Mouse (Mus musculus) ovary, adult 18-20 months (tissue): ENCODE measurements around the gene Zdhhc19.

ENCODE experiments used
- DNase-seq: peaks from one replicate; pipeline ENCODE4 v3.0.0; 2022; ENCODE audit warnings: low spot score, mixed read lengths

The Zdhhc19 gene

DNA sequence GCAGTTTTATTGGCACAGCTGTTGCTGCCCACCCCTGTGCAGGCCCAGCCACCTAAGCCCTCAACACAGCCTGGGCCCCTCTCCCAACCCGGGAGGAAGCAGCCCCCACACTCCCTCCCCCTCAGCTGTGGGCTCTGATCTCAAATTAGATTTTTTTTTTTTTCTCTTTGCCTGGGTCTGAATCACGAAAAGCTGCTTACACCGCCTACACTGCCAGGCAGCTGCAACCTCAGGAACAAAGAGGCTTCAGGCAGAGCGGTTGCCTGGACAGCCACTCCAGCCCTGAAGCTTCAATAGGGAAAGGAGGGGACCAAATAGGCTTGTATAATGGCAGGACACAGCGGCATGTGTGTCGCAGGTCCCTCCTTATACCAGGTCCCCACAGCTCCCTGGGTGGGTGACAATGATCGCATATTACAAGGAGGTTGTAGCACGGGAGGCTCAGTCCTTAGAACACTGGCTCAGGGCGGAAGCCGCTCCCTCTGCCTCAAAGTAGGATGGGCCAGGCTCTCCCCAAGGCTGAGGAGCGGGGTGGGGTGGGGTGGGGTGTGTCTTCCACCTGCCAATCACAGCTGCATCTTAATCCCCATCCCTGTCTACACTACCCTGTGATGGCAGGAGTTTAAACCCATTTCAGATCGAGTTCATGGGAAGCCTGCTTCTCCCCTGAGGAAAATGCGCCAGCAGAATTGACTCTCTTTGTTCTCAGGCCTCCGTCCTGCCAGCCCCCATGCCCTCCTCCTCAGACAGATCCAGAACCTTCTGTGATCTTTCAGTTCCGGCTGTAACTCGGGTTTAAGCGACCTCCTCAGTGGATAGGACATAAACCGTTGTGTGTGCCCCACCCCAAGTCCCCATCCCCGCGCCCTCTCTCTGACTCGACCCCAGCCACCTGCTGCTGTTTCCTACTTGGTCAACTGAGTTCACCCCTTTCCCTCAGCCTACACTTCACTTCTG, 20.2 kb downstream of the Zdhhc19 start:
- DNase-seq: no peak

DNA sequence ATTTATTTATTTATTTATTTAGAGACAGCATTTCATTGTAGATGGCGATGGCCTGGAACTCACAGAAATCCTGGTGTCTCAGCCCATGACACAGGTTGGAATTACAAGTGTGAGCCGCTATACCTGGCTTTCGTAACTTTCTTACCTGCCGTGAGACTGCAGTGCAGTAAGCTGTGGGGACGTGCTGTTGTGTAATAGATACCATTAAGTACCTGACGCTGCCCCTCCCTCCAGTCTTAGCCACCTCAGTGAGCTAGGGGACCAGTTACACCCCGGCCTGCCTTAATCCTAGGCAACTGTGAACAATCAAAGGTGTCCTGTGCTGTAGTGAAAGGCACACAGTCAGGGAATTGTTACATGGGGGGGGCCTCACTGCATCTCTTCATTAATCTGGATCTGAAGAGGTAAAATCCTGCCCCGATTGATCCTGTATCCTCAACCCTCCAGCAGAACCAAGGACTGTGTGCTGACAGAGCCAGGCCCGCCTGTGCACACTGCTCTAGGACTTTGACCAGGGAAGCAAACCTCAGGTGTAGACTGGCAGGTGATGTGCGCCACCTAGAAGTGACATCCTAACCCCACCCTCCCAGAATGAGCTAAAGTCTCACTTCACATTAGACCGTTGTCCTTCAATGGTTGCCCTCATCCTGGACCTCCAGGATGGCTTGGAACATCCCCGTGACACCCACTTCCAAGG, 21.9 kb downstream of the Zdhhc19 start:
- DNase-seq: no peak

DNA sequence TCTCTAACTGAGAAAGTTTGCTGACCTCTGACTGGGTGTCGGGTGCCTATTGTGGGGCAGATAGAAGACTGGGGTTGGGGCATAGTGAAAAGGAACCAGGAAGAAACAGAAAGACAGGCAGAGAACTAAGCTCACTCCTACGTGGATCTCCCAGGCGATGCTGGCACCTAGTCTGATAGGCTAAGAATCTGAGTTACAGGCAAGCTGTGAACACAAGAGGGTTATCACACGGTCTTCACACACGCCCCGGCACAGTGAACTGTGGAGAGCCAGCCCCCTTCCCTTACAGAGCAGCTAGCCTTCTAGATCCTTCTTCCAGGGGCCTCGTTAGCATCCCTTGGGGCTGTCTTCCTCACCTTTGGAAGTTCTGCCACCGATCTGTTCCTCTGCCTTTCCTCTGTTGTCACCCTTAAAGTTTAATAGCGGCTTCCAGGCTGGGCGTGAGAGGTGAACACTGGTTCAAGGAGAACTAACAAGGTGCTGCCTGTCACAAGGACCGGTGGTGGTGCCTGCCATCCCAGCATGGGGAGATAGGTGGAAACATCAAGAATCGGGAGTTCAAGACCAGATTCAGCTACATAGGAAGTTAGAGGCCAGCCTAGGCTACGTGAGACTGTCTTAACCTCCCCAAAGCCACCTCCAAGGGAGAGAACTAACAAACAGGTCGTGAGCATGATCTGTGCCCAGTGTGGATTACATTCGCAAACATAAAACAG, 23.7 kb downstream of the Zdhhc19 start:
- DNase-seq: no peak

DNA sequence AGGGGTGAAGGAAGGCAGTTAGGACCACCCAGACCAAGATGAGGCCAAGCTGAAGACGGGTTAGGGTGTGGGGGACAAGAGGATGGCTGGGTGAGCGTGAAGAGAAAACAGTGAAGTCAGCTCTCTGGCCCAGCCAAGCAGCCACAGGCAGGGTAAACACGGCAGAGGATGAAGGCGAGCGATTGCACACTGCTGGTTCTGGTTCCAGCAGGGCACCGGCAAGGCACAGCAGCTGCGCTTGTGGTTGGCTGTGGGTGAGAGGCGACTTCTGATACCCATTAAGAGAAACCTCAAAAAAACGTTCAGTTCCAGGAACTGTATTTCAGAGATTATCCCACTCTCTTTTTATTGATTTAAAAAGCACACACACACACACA, 24.3 kb downstream of the Zdhhc19 start:
- no peak for DNase-seq

DNA sequence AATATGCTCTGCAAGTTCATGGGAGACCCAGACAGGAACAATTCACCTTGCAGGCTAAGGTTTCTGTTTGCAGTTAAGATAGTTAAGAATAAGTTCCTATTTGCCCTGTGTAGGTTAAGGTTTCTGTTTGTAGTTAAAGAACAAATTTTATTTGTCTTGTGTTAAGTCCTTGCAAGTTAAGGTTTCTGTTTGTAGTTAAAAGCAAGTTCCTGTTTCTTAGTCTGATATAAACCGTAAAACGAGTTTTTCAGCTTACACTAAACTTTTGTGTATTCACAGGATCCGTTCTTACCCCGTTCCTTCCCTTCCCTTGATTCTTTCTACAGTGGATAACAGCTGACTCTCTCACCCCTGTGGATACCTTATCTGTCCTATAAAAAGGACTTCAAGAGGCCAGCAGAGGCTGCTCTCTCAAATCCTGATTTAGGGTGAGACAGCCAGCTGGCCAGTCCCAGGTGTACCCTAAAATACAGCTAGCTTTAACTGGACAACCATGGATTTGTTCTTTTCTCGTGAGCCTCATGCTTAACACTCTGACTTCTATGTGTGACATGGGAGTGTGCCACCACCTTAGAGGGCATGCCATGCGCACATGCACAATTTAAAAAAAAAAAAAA, 26.6 kb downstream of the Zdhhc19 start:
- no peak for DNase-seq

DNA sequence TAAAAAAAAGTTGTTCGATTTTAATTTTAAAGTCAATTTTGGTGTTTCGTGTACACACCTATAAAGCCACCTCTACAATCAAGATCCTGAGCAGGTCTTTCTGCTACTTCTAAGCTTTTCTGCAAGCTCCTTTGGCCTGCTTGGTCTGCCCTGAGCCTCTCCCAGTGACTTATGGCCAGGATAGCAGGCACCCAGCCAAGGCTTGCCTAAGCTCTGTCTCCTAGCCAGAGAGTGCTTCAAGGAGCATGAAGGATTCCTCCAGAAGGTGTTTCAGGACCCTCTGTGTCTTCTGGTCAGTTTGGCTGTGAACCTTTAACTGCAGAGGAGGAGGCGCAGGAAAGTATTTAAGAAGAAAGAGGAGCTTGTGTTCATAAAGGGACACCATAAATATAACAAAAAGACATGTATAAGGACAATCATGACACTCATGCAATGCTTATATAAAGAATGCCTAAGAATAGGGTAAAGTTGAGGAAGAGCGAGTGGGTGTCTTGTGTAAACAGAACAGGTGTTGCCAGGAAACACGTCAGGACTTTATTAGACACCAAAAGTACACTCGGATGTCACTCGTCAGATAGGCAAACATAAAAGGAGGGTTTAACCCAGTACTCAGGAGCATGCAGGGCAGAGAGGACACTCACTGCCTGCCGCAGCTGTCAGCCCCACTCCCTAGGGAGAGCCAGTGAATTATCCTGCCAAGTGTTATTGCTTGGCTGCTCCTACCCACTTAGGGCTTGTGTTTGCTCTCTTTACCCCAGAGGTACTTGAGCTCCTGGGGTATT, 27.6 kb downstream of the Zdhhc19 start:
- no peak for DNase-seq

DNA sequence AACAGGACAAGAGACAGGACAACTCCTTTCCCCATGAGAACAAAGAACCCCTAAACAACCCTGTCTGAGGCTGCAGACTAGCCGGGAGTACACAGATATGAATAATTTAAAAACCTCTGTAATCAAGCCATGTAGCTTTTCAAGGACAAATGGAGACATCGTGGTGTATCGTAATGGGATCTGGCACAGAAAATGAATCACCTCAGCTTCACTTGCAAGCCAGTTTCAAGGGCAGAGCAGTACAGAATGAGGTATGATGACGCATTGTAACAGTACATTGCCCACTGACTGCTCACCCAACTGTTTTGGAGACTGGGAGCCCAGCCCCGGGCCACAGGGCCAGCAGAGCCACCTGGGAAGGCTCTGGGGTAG, 28.2 kb downstream of the Zdhhc19 start:
- no peak for DNase-seq

DNA sequence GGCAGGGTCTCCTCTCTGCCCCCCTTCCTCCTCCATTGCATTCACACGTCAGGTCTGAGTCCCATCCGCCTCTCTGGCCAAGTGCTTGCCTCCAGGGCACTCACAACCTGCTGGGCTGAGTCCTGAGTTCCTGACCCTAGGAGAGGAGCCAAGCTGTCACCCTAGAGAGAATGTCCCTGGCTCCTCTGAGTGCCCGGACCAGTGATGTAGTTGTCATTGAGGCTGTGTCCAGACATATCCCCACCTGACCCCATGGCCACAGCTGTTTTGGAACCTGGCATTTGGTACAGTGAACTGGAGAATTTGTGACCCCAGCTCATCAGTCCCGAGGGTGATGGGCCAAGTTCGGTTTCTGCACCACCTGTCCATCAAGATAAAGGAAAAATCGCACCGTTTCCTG, 30.8 kb downstream of the Zdhhc19 start:
- DNase-seq: no peak

DNA sequence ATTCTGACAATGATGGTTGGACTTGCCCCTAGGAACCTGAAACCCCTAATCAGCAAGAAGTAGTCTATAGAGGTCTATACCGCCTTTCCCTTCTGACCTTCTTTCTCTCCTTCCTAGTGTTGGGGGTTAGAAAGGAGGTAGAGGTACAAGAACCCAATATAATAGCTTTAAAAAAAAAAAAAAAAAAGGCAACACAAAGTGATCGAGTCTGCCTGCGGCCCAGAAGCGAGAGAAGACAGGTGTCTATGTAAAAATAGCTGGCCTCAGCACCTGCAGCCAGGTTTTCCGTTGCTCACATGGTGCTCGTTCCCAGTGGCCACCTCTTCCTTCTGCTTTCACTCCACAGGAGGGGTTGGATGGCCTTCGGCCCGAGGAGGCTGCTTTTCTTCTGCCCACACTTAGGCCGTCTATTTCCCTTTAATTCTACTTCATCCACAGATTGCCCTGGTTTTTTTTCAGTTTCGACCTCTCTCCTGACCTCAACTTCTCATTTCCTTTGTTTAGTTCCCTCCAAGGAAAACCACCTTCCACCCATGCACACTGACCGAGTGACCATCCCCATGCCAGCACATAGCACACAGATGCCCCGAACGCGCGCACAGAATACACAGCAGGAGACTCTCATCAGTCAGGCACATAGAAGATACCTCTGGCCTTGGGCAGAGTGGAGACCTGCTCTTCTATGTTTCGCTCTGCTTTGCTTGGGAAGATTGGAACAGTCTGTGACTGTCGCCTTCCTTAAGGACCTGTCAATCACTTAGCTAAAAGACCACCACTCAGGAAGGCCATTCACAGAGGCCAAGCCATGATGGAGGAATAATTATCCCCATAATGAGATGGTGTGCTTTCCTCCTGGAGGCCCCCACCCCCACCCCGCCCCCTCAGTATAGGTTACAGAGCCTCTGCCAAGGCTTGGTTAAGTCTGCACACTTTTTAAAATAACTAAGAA, 37.1 kb downstream of the Zdhhc19 start:
- DNase-seq: no peak

DNA sequence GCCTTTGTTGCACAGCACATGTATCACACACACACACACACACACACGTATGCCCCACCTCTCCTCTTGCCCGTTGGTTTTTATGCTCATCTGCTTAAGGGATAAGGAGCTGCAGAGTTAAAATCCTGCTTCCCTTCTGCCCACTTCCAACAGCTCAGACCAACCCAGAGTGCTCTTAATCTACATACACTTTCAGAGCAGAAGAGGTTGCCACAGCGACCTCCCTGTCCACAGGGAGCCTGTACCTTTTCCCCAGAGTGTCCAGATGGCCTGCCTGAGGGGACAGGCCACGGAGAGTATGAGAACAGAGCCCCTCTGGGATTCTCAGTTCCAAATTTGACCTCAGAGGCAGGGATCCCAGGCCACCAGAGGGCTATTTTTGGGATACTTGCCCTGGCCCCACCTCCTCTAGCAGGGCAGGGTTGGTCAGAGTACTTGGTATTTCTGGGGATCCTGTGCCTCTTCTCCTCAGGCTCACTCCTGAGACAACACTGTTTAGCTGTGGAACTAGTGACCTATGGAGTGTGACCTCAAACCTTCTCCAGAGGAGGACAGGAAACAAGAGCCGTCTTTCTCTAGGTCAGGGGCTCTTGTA, 39.2 kb downstream of the Zdhhc19 start:
- DNase-seq: no peak

DNA sequence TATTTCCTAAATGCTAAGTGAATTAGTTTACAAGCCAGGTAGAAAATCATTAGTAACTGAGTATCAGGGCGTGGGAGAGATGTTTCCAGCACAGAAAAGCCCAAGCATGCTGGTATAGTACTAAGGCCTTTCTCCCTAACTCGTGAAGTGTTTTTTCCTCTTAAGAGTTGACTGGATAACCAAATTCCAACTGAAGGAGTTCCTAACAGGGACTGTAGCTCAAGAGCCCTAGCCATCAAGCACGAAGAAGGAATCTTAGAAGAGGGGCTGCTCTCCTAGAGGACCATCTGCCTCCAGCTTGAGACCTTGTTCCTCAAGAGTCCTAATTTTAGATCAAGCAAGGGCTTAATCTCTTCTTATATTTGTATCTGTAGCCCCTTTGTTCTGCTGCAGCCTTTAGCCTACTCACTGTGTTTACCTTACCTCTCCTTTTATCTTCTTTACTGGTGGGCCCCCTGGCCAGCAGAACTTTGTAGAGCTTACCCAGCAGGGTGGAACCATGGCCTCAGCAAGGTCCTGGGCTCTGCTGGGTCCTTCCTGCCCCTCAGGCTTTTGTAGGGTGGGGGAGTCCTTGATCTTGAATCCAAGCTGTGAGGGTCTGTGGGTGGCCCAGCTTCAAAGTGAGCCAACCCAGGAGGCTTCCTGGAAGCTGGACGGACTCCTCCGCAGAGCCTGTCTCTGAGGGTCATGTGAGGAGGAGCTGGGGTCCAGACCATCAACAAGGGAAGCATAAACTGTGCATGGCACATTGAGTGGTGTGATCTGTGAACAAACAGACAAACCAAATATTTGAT, 42.0 kb downstream of the Zdhhc19 start:
- DNase-seq: no peak

DNA sequence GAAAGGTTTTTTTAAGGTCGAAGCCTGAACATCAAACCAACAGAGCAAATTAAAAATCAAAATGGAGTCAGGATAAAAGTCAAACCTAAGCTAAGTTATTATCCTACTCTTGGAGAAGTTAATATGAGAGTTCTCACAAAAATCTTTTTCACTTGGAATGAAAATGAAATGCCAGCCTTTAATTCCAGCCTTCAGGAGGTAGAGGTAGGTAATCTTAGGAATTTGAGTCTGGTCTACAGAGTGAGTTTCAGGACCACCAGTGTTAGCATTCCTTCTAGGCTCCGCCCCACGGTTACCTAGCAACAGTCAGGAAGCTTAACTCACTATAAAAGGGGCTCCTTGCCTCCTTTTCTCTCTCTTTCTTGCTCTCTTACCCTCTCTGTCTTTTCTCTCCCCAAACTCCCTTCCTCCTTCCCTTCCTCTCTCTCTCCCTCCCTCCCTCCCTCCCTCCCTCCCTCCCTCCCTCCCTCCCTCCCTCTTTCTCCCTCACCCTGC, 42.7 kb downstream of the Zdhhc19 start:
- no peak for DNase-seq

DNA sequence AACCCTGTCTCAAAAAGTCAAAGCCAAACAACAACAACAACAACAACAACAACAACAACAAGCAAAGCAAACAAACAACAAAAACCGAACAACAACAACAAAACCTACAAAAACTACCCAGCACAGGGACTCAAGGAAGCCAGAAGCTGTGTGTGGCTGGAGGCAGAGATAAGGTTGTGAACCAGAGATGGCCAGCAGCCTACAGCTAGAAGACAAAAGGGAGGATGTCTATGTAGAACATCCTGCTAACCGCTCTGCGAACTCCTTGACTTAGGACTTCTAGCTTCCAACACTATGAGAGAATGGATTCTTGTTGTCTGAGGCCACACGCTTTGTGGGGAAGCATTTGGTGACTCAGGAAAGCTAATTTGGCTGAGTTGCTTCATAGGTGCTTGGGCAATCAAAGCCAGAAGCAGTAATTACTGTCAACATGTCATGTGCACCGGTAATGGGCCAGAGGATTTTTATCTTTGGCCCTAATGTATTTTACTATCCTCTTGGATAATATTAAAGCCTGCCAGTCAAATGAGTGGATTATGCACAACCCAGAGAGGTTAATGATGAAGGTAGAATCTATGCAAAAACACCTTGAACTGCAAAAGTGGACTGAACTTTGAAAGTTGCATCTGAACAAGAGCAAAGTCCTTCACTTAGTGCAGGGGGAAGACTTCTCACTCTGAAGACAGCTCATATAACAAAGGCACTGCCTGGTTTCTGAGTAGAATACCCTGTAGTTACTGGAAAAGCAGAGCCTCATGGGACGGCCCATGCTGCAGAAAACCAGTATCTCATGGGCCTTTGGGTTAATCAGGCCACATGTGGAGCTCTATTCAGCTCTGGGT, 45.5 kb downstream of the Zdhhc19 start:
- no peak for DNase-seq

DNA sequence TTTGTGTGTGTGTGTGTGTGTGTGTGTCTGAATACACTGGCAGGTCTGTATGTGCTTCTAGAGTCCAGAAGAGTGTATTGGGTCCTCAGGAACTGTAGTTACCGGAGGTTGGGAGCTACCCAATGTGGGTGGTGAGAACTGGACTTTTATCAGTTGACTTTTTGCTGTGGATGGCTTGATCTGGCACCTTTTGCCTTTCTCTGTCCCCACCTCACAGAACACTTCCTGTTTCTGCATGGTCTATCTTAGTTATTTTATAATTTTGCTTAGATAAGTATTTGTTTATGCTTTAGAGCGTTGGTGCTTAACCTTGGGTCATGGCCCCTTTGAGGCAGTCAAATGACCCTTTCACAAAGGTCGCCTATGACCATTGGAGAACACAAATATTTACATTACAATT, 47.4 kb downstream of the Zdhhc19 start:
- no peak for DNase-seq

DNA sequence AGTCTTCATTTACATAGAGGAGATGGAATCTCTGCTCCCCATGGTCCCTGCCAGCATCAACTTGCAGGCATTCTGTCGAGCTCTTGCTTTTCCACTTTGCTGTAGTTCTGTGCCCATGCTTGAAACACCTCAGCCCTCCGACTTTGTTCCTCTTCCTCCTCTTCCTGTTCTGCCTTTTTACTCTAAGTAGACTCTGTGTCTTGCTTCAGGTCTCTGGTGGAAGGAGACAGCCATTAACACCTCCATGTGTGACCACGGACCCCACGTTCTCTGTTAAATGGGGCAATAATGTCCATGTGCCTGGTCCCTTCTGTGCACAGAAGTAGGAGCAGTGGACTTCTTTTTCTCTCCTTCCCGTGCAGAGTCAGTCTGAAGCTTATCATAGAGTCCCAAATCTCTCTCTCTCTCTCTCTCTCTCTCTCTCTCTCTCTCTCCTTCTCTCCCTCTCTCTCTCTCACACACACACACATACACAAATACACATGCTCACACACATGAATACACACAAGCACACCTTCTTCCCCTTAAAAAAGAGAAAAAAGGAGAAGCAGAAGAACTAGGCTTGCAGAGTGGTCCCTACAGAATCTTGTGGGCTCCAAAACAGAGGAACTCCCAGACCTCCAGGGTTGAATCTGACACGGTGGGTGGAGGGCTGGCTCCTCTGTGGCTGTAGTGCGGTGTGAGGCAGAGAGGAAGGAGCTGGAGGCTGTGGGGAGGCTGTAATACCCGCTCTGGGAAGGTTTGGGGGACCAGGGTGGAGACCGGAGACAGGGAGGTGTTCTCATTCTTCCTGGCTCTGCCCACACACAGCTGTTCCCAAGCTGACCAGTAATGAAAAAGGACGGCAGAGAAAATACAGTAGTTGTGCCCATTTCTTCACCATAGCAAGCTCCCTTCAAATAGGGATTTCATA, 51.3 kb downstream of the Zdhhc19 start:
- DNase-seq: no peak

DNA sequence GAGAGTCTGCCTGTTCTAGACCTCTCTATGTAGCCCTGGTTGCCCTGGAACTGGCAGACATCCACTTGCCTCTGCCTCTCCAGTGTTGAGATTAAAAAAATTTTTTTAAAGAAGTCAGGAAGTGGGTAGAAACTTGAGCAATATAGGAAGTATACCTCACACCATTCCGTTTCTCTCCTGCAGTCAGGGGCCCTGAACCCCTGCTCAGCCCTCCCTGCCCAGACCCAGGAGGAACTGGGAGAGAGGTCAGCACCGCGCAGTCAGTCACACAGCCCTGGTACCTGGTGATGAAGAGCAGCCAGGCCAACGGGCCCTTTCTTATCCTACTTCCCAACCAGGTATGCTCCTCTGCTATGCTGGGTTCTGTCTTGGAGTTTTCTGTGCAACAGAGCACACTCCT, 54.0 kb downstream of the Zdhhc19 start:
- no peak for DNase-seq

DNA sequence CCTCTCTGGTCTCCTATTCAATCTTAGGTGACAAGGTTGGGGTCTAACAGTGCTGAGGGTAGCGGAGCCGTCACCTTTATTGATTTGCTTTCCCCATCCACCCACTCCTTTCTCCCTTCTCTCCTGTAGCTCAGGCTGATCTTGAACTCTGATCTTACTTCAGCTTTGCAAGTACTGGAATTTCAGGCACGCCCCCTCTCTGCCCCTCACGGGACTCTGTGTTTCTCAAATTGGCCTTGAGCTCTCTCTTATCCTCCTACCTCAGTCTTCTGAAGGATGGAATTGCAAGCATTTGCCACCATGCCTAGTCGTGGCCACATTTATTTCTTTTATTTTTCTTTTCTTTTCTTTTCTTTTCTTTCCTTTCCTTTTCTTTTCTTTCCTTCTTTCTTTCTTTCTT, 54.4 kb downstream of the Zdhhc19 start:
- DNase-seq: no peak
